Mouse (Mus musculus) urinary bladder, postnatal 36 days (tissue): ENCODE results near the gene Klc1.

Experiments
- DNase-seq, 2 experiments: peaks; one replicate each; pipeline ENCODE4 v3.0.0; 2022; ENCODE audit warnings: low spot score in 2 of 2, mixed read lengths in 1 of 2

Gene Klc1

GRCm38 (mm10) chr12:111743419-111743818 lies 15.2 kb upstream of the Klc1 start:
- DNase-seq = no peak

GRCm38 (mm10) chr12:111743981-111744423 lies 14.6 kb upstream of the Klc1 start:
- no peak for DNase-seq

GRCm38 (mm10) chr12:111745274-111745673 lies 13.4 kb upstream of the Klc1 start:
- no peak for DNase-seq

GRCm38 (mm10) chr12:111746091-111746490 lies 12.6 kb upstream of the Klc1 start:
- DNase-seq = peak; percentile 46 to 75

- no peak for DNase-seq
Observed at GRCm38 (mm10) chr12:111747421-111747820, 11.2 kb upstream of the Klc1 start.

- DNase-seq = no peak
Observed at GRCm38 (mm10) chr12:111750739-111751138, 7.9 kb upstream of the Klc1 start.

GRCm38 (mm10) chr12:111752491-111752890 lies 6.2 kb upstream of the Klc1 start:
- DNase-seq = no peak

GRCm38 (mm10) chr12:111753347-111753746 lies 5.3 kb upstream of the Klc1 start:
- DNase-seq = no peak

GRCm38 (mm10) chr12:111754710-111755109 lies 3.9 kb upstream of the Klc1 start:
- no peak for DNase-seq

GRCm38 (mm10) chr12:111755231-111755630 lies 3.4 kb upstream of the Klc1 start:
- no peak for DNase-seq

GRCm38 (mm10) chr12:111756082-111756697 lies 2.5 kb upstream of the Klc1 start:
- no peak for DNase-seq

- no peak for DNase-seq
Observed at GRCm38 (mm10) chr12:111756698-111757082, 2.0 kb upstream of the Klc1 start.

GRCm38 (mm10) chr12:111757561-111758325 lies 906 bp upstream of the Klc1 start:
- DNase-seq = no peak

- peak; percentile 52 to 57 for DNase-seq
Observed at GRCm38 (mm10) chr12:111759176-111760061, 770 bp downstream of the Klc1 start.

- DNase-seq = no peak
Observed at GRCm38 (mm10) chr12:111760306-111760908, 1.8 kb downstream of the Klc1 start.

- no peak for DNase-seq
Observed at GRCm38 (mm10) chr12:111762620-111763280, 4.1 kb downstream of the Klc1 start.

GRCm38 (mm10) chr12:111766313-111767236 lies 7.9 kb downstream of the Klc1 start:
- DNase-seq = no peak

GRCm38 (mm10) chr12:111768322-111768928 lies 9.8 kb downstream of the Klc1 start:
- DNase-seq = no peak

GRCm38 (mm10) chr12:111769306-111769705 lies 10.7 kb downstream of the Klc1 start:
- DNase-seq = peak in 1 of 2 experiments; percentile 38
